Mouse (Mus musculus) T-helper 1 cell (primary cell): Measurements from ENCODE around the gene Ripor2.

Experiments
- in situ Hi-C: fragments of 300-600 bp; cut with MboI, MseI; formaldehyde crosslinking; loops from one replicate; pipeline ENCODE4 v1.15.1; 2025; ENCODE audit warnings: high pct_unique_total_duplicates

Ripor2 gene

GRCm38 (mm10) chr13:24641491-24642430 is 59.8 kb downstream of the Ripor2 start:
- in situ Hi-C loops, result loop anchor here (10.0 kb wide), 1 partner anchor 1197 kb away; no protein-coding TSS in a partner anchor

GRCm38 (mm10) chr13:24645146-24645545 is 63.2 kb downstream of the Ripor2 start:
- in situ Hi-C loops, result loop anchor here (10.0 kb wide), 1 partner anchor 1200 kb away; no protein-coding TSS in a partner anchor

- in situ Hi-C loops, result loop anchor here (10.0 kb wide), 1 partner anchor 1202 kb away; no protein-coding TSS in a partner anchor
These were observed 64.3 kb downstream of the Ripor2 start for GRCm38 (mm10) chr13:24646324-24646723.

DNA sequence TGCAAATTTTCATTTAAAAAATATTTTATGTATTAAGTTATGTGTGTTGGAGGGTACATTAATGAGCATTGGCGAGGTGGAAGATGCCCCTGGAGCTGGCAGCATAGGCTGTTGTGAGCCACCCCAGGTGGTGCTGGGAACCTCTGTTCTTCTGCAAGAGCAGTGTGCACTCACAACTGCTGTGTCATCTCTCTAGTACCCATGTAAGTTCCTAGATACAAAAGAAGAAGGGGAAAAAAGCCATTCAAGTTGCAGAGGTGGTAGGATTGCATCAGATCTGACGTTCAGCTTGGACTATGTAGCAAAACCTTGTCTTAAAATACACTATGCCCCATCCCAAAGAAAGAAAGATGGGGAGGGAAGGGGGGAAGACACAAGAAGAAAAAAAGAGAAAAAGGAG is 65.5 kb downstream of the Ripor2 start:
- in situ Hi-C loops, result loop anchor here (10.0 kb wide), 1 partner anchor 1203 kb away; no protein-coding TSS in a partner anchor

DNA sequence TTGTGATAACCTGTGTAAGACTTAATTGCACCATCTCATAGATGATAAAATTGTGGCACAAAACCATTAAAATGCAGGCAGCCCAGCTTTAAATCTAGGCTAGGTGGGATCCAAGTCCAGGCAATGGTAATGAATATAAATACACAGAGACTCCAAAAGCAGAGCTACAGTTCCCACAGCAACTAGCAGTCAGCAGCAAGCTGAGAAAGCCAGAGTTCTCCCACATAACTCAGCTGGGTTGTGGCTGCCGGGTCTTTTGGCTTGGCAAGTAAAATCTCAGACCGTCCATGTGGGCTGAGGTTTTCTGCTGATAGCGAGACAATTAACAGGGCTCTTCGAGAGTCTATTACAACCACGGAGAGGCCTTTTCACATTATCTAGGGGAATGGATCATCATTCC is 66.0 kb downstream of the Ripor2 start:
- in situ Hi-C loops, result loop anchor here (10.0 kb wide), 1 partner anchor 1203 kb away; no protein-coding TSS in a partner anchor

- in situ Hi-C loops, result loop anchor here (10.0 kb wide), 1 partner anchor 1204 kb away; no protein-coding TSS in a partner anchor
These were observed 66.7 kb downstream of the Ripor2 start for GRCm38 (mm10) chr13:24648668-24649067.

DNA sequence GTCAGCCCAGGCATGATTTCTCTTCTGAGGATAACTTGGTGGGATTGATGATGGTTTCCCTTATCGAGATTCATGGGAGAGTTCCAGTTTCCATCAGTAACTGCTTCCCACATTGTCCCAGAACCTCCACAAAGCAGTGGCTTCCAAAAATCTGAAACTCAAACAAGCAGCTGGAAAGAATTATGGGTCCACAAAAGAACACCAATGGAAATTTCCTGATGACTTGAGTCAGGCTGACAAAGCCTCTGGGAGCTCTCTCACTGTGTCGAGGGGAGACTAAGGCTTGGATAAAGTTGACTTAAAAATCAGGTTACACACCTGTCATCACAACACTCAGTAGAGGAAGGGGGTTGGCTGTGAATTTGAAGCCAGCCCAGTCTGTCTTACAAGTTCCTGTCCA is 67.1 kb downstream of the Ripor2 start:
- in situ Hi-C loops, result loop anchor here (10.0 kb wide), 1 partner anchor 1204 kb away; no protein-coding TSS in a partner anchor

- in situ Hi-C loops, result no loop called here
These were observed 69.0 kb downstream of the Ripor2 start for GRCm38 (mm10) chr13:24651018-24651417.

DNA sequence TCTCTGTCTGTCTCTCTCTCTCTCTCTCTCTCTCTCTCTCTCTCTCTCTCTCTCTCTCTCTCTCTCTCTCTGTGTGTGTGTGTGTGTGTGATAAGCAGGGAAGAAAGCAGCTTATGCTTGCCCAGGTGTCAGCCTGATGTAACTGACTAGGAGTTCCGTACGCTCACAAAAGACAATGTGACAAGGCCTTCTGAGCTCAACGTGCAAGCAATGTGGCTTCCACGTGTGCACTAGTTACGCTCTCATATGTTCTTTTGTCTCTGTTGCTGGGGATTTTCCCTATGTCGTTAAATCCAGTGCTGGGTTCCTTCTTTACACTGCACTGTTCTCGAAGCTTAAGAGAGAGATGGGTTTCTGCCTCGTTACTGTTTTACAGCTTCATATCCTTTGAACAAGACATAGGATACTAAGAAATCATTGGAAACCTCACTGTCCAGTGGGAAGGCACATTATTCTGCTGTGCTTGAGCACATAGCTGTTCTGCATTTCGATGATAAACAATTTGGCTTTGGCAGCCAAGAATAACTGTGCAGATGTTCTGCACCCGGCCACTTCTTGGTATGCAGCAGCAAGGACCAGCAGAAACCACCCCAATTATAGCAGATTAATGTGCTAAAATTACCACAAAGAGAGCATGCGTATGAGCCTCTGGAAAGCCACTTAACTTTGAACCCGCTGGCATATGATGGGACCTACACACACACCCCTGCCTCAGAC is 73.1 kb downstream of the Ripor2 start:
- in situ Hi-C loops, result no loop called here

DNA sequence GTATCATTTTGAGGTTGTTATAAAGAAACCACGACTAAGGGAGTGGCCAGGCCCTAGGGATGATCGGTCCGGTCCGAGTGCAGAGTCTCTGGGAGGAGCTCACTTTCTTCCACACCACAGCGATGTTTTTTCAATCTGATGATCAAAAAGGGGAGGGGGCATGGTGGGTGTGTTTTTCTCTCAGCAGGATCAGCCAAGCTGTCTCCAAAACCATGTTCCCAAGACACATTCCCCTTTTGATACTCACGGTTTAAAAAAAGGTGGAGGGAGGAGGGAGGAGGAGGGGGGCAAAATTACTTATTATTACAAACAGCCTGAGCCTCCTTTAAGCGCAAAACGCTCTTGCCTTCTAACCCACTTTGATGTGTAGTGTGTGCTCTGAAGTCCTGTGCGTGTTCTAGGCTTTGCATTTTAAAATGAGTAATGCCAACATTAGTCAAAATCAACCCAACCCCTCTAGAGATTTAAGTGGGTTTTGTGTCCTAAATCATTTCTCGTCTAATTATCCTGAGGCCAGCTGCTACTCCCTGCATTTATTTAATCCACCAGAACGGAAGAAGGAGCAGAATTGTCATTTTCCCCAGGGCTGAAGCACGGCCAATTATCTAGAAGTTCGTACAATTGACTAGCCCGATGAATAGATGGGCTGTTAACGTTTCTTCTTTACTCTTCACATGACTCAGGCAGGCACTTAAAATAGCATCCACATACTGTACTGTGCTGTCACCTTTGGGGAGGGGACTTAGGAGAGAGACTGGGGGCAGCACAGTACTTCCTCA is 74.9 kb downstream of the Ripor2 start:
- in situ Hi-C loops, result no loop called here

DNA sequence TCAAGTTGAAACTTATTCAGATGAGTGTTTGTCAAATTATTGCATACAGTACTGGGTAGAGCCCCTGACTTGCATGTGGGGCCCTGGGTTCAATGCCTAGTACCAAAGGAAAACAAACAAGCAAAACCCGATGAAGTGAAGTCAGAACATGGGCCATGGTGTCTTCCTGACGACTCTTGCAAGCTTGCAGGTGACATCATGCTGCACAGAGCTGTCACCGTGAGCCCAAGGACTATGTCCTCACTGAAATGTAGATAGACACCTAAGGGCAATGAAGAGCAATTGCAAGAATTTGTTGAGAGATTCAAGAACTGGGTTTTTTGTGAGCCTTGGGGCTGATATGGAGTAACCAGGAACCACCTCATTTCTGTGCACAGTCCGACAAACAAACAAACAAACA is 84.8 kb downstream of the Ripor2 start:
- in situ Hi-C loops, result no loop called here

DNA sequence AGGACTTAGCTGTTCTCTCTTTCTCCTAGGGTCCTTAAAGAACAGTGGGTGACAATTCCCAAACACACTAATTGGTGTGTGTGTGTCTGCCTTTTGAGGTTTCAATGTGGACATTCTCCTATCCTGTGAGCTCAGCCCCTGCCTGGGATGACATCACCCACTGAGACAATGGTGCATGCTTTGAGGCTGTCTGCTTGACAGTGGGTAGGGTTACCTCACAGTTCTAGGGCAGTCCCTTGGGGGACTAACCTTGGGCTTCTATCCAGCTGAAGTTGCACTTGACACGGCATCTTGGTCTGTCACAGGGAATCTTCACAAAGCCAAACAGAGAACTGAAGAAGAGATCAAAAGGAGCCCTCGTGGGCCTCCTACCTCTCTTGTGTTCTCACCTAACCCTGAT is 86.6 kb downstream of the Ripor2 start:
- in situ Hi-C loops, result no loop called here

DNA sequence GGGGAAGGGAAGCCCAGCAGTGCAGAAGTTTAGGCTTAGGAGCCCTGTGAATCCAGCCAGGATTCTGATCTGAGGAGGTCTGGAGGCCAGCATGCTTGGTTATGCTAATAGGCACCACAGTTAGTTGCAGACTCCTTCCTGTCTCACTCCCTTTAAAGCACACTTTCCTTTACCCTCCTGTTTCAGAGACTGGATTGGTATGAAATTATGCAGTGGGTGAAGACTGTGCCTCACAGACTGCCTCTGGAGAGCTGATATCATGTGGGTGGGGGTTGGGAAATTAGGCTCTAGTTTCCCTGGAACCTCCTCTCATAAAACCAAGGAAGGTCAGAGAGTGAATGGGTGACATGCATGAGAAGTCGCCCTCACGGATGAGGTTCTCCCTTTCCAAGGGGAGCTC is 88.7 kb downstream of the Ripor2 start:
- in situ Hi-C loops, result no loop called here

DNA sequence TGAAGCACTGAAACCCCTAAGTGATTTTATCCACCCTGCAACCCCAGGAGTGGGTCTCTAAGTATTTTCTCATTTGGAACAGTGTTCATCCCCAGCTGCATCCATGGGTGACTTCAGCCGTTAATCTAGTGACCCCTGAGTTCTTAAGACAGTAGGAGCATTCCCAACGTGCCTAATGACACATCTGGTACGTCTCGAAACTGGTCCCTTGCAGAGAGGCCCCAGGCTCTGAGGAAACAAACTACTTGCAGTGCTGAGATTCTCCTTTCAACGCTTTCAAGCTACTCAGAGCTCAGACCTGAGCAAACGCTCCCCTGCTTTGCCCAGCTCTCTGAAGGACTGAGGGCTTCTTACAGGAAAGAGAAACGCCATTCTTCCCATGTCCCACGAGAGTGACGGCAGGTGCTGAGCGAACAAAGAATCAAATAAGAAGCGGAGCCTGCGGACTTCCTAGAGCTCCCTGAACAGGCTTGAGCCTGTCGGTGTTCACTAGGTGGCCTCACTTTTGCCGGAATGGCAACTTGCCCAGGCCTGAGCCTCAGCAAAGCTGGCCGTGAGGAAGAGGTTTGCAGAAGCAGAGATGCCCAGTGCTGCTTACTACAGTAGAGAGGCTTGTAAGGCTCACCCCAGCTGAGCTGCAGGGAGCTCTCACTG is 97.2 kb downstream of the Ripor2 start:
- in situ Hi-C loops, result no loop called here

GRCm38 (mm10) chr13:24680951-24681350 is 99.0 kb downstream of the Ripor2 start:
- in situ Hi-C loops, result loop anchor here (10.0 kb wide), 1 partner anchor 326 kb away; no protein-coding TSS in a partner anchor

DNA sequence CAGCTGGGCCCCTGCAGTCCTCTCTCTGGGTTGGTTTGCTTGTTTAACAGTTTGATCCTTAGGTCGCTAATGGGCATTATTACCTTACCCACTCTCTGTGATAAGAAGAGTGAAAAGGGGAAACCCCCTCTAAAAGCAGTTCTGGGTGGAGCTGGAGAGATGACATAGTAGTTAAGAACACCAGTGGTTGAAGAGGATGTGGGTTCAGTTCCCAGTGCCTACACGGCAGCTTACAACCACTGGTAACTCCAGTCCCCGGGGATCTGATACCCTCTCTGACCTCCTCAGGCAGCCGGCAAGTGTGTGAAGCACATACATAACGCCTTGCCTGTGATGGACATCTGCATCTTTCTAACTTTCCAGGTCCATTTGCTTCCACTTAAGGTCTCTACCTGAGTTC is 100.4 kb downstream of the Ripor2 start:
- in situ Hi-C loops, result loop anchor here (10.0 kb wide), 1 partner anchor 328 kb away; no protein-coding TSS in a partner anchor

- in situ Hi-C loops, result loop anchor here (10.0 kb wide), 1 partner anchor 330 kb away; no protein-coding TSS in a partner anchor
These were observed 102.5 kb downstream of the Ripor2 start for GRCm38 (mm10) chr13:24684503-24684902.

- in situ Hi-C loops, result loop anchor here (5.0 to 10.0 kb wide), 2 partner anchors 199 to 331 kb away; no protein-coding TSS in a partner anchor
These were observed 103.9 kb downstream of the Ripor2 start for GRCm38 (mm10) chr13:24685846-24686245.

DNA sequence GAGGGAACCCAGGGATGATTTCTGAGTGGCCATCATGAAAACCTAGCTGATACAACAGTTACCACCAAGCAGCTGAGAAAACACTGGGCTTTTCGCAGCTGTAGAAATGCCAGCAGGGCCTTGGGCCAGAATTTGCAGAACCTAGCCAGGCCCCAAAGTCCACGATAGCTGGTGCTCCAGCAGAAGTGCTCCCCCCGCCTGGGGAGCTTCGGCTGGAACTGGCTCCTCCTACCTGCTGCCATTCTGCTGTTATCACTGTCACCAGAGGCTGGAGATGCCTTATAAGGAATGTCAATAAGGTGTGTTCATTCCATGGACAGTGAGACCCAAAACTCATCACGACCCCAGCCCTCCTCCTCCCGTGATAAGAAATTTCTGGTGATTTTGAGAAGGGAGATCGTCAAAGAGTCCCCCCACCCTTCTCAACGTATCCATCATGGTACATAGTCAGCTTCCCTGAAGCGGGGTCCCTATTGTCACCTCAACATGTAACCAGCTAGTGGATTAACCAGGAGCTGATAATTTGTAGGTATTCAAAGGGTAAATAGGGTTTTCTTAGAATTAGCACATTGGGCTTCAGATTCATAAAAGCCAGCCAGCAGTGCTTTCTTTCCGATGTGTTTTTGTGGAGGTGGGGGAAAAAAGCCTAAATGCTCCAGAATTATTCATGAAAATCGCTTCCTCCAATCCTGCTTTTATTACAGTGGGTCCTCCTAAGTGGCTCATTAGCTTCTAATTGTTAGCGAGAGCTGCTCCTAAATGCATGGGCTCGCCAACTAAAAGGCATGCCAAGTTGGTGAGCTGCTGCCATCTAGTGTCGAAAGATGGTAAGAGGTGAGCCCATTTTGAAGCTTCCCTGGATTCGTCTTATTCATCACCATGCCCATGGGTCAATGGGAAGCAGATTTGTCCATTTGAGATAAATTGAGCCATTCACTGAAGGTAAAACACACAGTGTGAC is 105.0 kb downstream of the Ripor2 start:
- in situ Hi-C loops, result loop anchor here (5.0 to 10.0 kb wide), 2 partner anchors 200 to 332 kb away; no protein-coding TSS in a partner anchor
